Mouse (Mus musculus) frontal cortex, adult 2 months (tissue): ENCODE measurements around the gene Nptxr. TPM values are rescaled to one million over a fixed set of nuclear protein-coding genes. Genes with fewer than 3 reads are reported as not detected.

Experiments
- DNase-seq, 2 experiments: peaks; one replicate each; pipeline ENCODE4 v3.0.0; 2022; ENCODE audit warnings: low spot score in 1 of 2; ENCODE audit errors: extremely low spot score in 1 of 2
- polyA plus RNA-seq: library from polyadenylated mRNA; depleted of rRNA; stranded (reverse); fragments of >200 nt; gene quantifications from 2 replicates; pipeline ENCODE4 v1.2.3, GENCODE M21; 2012; rRNA removed

Nptxr gene
- 293 and 296 TPM in 2 replicates for polyA plus RNA-seq

GRCm38 (mm10) chr15:79804352-79805071 lies at the start of gene Nptxr:
TSS of gene Nptxr (minus strand) at chr15:79804766.
- DNase-seq: peak in 1 of 2 experiments; percentile 71

- no peak for DNase-seq
These were observed 45.6 kb upstream of the Nptxr start for GRCm38 (mm10) chr15:79850143-79850542.

GRCm38 (mm10) chr15:79847100-79847499 lies 42.5 kb upstream of the Nptxr start:
- DNase-seq: peak in 1 of 2 experiments; percentile 48

GRCm38 (mm10) chr15:79845986-79846385 lies 41.4 kb upstream of the Nptxr start:
- DNase-seq: no peak

GRCm38 (mm10) chr15:79842985-79843384 lies 38.4 kb upstream of the Nptxr start:
- no peak for DNase-seq

- no peak for DNase-seq
These were observed 35.7 kb upstream of the Nptxr start for GRCm38 (mm10) chr15:79840281-79840680.

GRCm38 (mm10) chr15:79834881-79835260 lies 30.3 kb upstream of the Nptxr start:
- DNase-seq: no peak

GRCm38 (mm10) chr15:79834130-79834880 lies 29.7 kb upstream of the Nptxr start, which contains the start of the genes Npcd and Cbx6:
TSS of gene Npcd (minus strand) at chr15:79834237.
TSS of gene Cbx6 (minus strand) at chr15:79834688.
- DNase-seq: peak; percentile 95 to 99

GRCm38 (mm10) chr15:79833251-79834050 lies 28.9 kb upstream of the Nptxr start:
- DNase-seq: no peak

- DNase-seq: peak in 1 of 2 experiments; percentile 92
These were observed 27.7 kb upstream of the Nptxr start for GRCm38 (mm10) chr15:79832064-79832900.

- DNase-seq: peak in 1 of 2 experiments; percentile 92
These were observed 25.8 kb upstream of the Nptxr start for GRCm38 (mm10) chr15:79830388-79830787.

- peak in 1 of 2 experiments; percentile 13 for DNase-seq
These were observed 24.9 kb upstream of the Nptxr start for GRCm38 (mm10) chr15:79829431-79829830.

GRCm38 (mm10) chr15:79828366-79829035 lies 23.9 kb upstream of the Nptxr start:
- DNase-seq: peak in 1 of 2 experiments; percentile 40

GRCm38 (mm10) chr15:79827778-79828210 lies 23.2 kb upstream of the Nptxr start:
- no peak for DNase-seq

- DNase-seq: no peak
These were observed 22.7 kb upstream of the Nptxr start for GRCm38 (mm10) chr15:79827061-79827777.

- DNase-seq: no peak
These were observed 21.8 kb upstream of the Nptxr start for GRCm38 (mm10) chr15:79826221-79826935.

- DNase-seq: peak in 1 of 2 experiments; percentile 55
These were observed 20.7 kb upstream of the Nptxr start for GRCm38 (mm10) chr15:79825146-79825825.
